Mouse (Mus musculus) brain, embryonic 14.5 days (tissue): ENCODE data around the gene Hoxb2.

Experiments used
- CTCF ChIP-seq: fragments of 200-500 bp; IDR thresholded peaks from 2 replicates; pipeline ENCODE4 v1.5.1; 2012; ENCODE audit warnings: inconsistent platforms, mild to moderate bottlenecking, moderate library complexity, borderline replicate concordance; ENCODE audit not compliant: insufficient read depth, insufficient read length; ENCODE audit errors: extremely low read depth
- POLR2A ChIP-seq: fragments of 200-500 bp; IDR thresholded peaks from 2 replicates; pipeline ENCODE4 v1.6.1; 2012; ENCODE audit warnings: mild to moderate bottlenecking, inconsistent platforms, borderline replicate concordance; ENCODE audit not compliant: poor library complexity, insufficient read depth, insufficient read length, severe bottlenecking; ENCODE audit errors: extremely low read depth

DNA sequence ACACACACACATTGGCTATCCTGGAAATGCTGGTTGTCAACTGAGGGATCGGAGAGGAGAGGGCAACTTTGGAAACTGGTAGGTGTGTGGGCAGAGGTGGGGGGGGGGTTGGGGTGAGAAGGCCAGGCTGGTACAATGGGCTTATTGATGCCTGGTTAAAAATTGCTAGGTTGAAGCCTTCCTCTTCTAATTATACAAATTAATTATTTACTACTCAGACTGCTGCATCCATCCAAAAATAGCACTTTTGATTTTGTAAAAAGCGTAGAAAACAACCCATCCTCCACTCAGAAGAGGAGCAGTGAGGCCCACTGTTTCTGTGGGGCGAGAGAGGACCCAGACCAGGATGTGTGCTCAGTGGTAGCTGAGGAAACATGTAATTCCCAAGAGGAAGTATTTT is 15.3 kb upstream of the Hoxb2 start:
- TF ChIP-seq CTCF (no peak), POLR2A (no peak)
